Mouse (Mus musculus) embryonic facial prominence, embryonic 14.5 days (tissue): Measurements from ENCODE around the gene Cisd3. TPM values are rescaled to one million over a fixed set of nuclear protein-coding genes. Genes with fewer than 3 reads are reported as not detected.
"Not testable (repeated sequence)": the region's sequence is repeated elsewhere in the genome, so short reads cannot be mapped to it uniquely, and the experiment has no call there.

ENCODE experiments used
- ATAC-seq: fragments of 200-750 bp; cut with Nextera tagmentation; 2 replicates; pipeline ENCODE4 v1.8.0; 2017; ENCODE audit warnings: low read depth, moderate number of reproducible peaks, moderate TSS enrichment
- DNase-seq: peaks from one replicate; pipeline ENCODE4 v3.0.0-alpha.2; 2015; ENCODE audit warnings: low spot score
- H3K27ac ChIP-seq: fragments of 300-500 bp; sonication (generic); replicated peaks from 2 replicates; pipeline ENCODE4 v1.5.1; 2014; ENCODE audit warnings: low read depth, mild to moderate bottlenecking, low read length, moderate library complexity
- H3K27me3 ChIP-seq: fragments of 300-500 bp; sonication (generic); replicated peaks from 2 replicates; pipeline ENCODE4 v1.6.1; 2014; ENCODE audit warnings: low read length; ENCODE audit not compliant: control insufficient read depth, insufficient read depth
- H3K36me3 ChIP-seq: fragments of 300-500 bp; sonication (generic); 2 replicates; pipeline ENCODE4 v1.6.1; 2014; ENCODE audit warnings: low read length, mixed read lengths; ENCODE audit not compliant: control insufficient read depth, insufficient read depth
- H3K4me1 ChIP-seq: fragments of 300-500 bp; sonication (generic); 2 replicates; pipeline ENCODE4 v1.6.1; 2014; ENCODE audit warnings: antibody characterized with exemption, low read length; ENCODE audit not compliant: control insufficient read depth, insufficient read depth
- H3K4me2 ChIP-seq: fragments of 300-500 bp; sonication (generic); 2 replicates; pipeline ENCODE4 v1.6.1; 2014; ENCODE audit warnings: low read depth, mild to moderate bottlenecking, low read length, moderate library complexity, mixed read lengths
- H3K4me3 ChIP-seq: fragments of 300-500 bp; sonication (generic); 2 replicates; pipeline ENCODE4 v1.5.1; 2014; ENCODE audit warnings: low read depth, mild to moderate bottlenecking, low read length
- H3K9ac ChIP-seq: fragments of 300-500 bp; sonication (generic); 2 replicates; pipeline ENCODE4 v1.6.1; 2014; ENCODE audit warnings: low read depth, mild to moderate bottlenecking, low read length, moderate library complexity, mixed read lengths
- H3K9me3 ChIP-seq: fragments of 300-500 bp; sonication (generic); 2 replicates; pipeline ENCODE4 v1.6.1; 2016; ENCODE audit warnings: low read length; ENCODE audit not compliant: control insufficient read depth
- whole genome bisulfite sequencing: fragments of 180-500 bp; shearing (Covaris S2); extraction: QIAGEN DNeasy Blood & Tissue Kit; methylation state at CpG from one replicate; pipeline ENCODE4 v1.1.7; 2014; 5-methylcytosine and 5-hydroxymethylcytosine counted together
- polyA plus RNA-seq: library from polyadenylated mRNA; unstranded; fragments of >200 nt; fragmentation: Nextera tagmentation; extraction: Ambion mirVana; gene quantifications from 2 replicates; pipeline ENCODE4 v1.2.1, GENCODE M21; 2014

The Cisd3 gene
- polyA plus RNA-seq, 1 experiment from 2014 or later, result 29.3 TPM

DNA sequence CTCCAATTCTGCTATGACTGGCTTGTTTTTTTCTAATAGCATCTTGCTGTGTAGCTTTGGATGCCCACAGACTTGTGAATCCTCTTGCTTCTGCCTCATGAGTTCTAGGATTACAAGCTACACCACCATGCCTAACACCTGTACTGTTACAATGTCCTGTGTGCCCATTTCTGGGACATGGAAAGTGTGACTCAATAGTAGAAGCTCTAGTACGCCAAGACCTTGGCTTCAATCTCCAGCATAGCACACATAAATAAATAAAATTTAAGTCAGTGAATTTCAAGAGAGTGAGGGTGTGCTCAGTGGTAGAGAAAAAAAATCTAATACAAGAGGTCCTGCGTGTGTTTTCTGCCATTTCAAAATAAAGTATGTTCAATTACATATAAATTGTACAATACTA lies 31.4 kb upstream of the Cisd3 start:
- no peak overlapping the region for H3K4me2 ChIP-seq
- no peaks in the 10 kb centered on the region for H3K9me3 ChIP-seq
- H3K4me1 ChIP-seq, result peaks cover 3% of the 10 kb centered on the region; the same call in 1 of the 2 replicates
- WGBS, result 91% methylated on average over 2 of the region's 2 CpGs
- H3K4me3 ChIP-seq, result no peak overlapping the region
- no peak overlapping the region for H3K27ac ChIP-seq
- H3K36me3 ChIP-seq, result no peaks in the 10 kb centered on the region
- DNase-seq, result no peak
- no peak overlapping the region for H3K9ac ChIP-seq
- ATAC-seq, result no peak
- H3K27me3 ChIP-seq, result no peaks in the 10 kb centered on the region

GRCm38 (mm10) chr11:97656269-97656971 lies 29.2 kb upstream of the Cisd3 start:
- peaks cover 6% of the 10 kb centered on the region for H3K27me3 ChIP-seq
- no peak for DNase-seq
- peaks cover 17% of the 10 kb centered on the region for H3K4me1 ChIP-seq
- WGBS, result 77% methylated on average over 14 of the region's 14 CpGs
- no peak overlapping the region for H3K4me3 ChIP-seq
- no peak for ATAC-seq
- H3K36me3 ChIP-seq, result no peaks in the 10 kb centered on the region
- no peak overlapping the region for H3K4me2 ChIP-seq
- H3K9ac ChIP-seq, result no peak overlapping the region
- H3K27ac ChIP-seq, result no peak overlapping the region
- H3K9me3 ChIP-seq, result no peaks in the 10 kb centered on the region

DNA sequence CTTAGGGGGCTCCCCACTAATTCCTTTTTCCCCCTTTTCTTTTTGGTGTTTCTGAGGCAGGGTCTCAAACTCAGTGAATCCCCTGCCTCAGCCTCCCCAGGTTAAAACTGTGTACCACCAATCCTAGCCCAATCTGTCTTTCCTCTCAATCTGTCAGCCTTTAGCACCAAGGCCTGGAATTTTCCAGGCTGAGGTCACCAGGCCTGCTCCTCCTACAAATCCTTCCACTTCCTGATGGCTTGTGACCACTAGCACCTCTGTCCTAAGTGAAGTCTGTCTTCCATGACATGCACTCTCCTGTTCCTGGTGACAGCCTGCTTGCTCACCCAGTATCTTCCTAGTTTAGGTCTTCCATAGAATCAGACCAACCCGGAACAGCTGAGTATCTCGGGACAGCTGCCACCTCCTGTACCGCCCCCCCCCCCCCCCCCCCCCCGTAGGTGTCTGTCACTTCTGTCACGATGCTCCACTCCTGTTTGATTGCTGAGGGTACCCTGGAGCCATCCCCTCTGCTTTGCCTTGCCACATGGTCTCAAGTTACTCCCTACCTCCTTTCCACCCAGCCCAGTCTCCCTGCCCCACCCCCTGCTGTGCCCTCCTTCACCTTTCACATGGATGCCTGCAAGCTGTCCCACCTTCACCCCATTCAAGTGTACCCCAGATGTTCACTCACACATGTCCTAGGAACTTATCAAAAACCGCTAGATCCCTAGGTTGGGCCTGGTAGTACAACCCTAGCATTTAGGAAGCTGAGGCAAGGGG lies 28.3 kb upstream of the Cisd3 start:
- no peak for DNase-seq
- no peak overlapping the region for H3K4me3 ChIP-seq
- peaks cover 16% of the 10 kb centered on the region for H3K27me3 ChIP-seq
- WGBS, result 32% methylated on average over 3 of the region's 6 CpGs
- no peak overlapping the region for H3K9ac ChIP-seq
- ATAC-seq, result no peak
- H3K9me3 ChIP-seq, result no peaks in the 10 kb centered on the region
- H3K4me2 ChIP-seq, result no peak overlapping the region
- H3K27ac ChIP-seq, result no peak overlapping the region
- peaks cover 23% of the 10 kb centered on the region for H3K4me1 ChIP-seq
- no peaks in the 10 kb centered on the region for H3K36me3 ChIP-seq

- H3K27ac ChIP-seq, ATAC-seq, H3K4me3 ChIP-seq, DNase-seq, H3K36me3 ChIP-seq, H3K4me2 ChIP-seq, H3K9me3 ChIP-seq, H3K9ac ChIP-seq: not testable (repeated sequence)
- 85% methylated on average over 6 of the region's 6 CpGs for WGBS
- peaks cover 18% of the 10 kb centered on the region for H3K27me3 ChIP-seq
- H3K4me1 ChIP-seq, result peaks cover 25% of the 10 kb centered on the region
Measured at GRCm38 (mm10) chr11:97657967-97658366, 27.7 kb upstream of the Cisd3 start.

DNA sequence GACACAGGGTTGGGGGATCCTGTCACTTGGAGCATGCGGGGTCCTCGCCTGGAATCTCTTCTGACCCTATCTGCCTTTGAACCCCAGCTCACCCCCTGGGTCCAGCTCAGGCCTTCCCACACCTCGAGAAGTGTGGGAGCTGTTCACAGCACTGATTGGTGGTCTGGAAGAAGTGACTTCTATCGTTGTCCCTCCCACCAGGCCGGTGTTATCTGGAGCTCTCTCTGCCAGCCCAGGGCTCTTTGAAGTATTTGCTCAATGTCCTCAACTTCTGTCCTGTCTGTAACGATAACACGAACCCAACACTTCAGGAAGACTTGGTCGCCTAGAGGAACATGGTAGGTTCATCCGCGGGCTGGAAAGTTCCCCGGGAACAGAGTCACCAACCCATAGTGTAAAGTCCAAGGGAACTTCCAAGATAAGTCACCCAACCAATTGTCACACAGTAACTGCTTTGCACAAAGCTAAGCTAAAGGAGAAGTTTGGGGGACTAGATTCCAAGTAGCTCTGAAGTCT lies 26.8 kb upstream of the Cisd3 start:
- Histone ChIP-seq H3K4me2 (peak overlapping the region; percentile 74; the same call in 1 of the 2 replicates), H3K4me1 (peaks cover 25% of the 10 kb centered on the region), H3K4me3 (no peak overlapping the region), H3K36me3 (no peaks in the 10 kb centered on the region), H3K9ac (no peak overlapping the region), H3K9me3 (no peaks in the 10 kb centered on the region), H3K27ac (no peak overlapping the region), H3K27me3 (peaks cover 18% of the 10 kb centered on the region)
- no peak for DNase-seq
- 72% methylated on average over 11 of the region's 11 CpGs for WGBS
- no peak for ATAC-seq

- peaks cover 18% of the 10 kb centered on the region for H3K27me3 ChIP-seq
- peak overlapping the region; percentile 86 for H3K9ac ChIP-seq
- WGBS, result 9% methylated on average over 12 of the region's 13 CpGs
- DNase-seq, result no peak
- peak overlapping the region; percentile 73; the same call in 1 of the 2 replicates for H3K27ac ChIP-seq
- ATAC-seq, result no peak
- H3K36me3 ChIP-seq, result no peaks in the 10 kb centered on the region
- peak overlapping the region; percentile 74 for H3K4me2 ChIP-seq
- H3K9me3 ChIP-seq, result no peaks in the 10 kb centered on the region
- peak overlapping the region; percentile 86 for H3K4me3 ChIP-seq
- H3K4me1 ChIP-seq, result peaks cover 26% of the 10 kb centered on the region
Measured at GRCm38 (mm10) chr11:97659267-97659989, 26.2 kb upstream of the Cisd3 start.

- Histone ChIP-seq H3K9me3 (no peaks in the 10 kb centered on the region), H3K27ac (peak overlapping the region; percentile 73), H3K4me1 (peaks cover 31% of the 10 kb centered on the region), H3K9ac (peak overlapping the region; percentile 86), H3K4me2 (peak overlapping the region; percentile 74), H3K4me3 (peak overlapping the region; percentile 86), H3K36me3 (0 out of 2 replicates have a peak, but pooled peaks cover under 1% of the 10 kb centered on the region), H3K27me3 (peaks cover 18% of the 10 kb centered on the region)
- WGBS, result under 1% methylated on average over 36 of the region's 78 CpGs
- ATAC-seq (peak; percentile 89), DNase-seq (peak; percentile 85)
Measured at GRCm38 (mm10) chr11:97659990-97660714, 25.5 kb upstream of the Cisd3 start.
